Mouse (Mus musculus) neural tube, embryonic 15.5 days (tissue): ENCODE results near the gene Ficd. TPM values are rescaled to one million over a fixed set of nuclear protein-coding genes. Genes with fewer than 3 reads are reported as not detected.

Experiments
- ATAC-seq: fragments of 200-750 bp; cut with Nextera tagmentation; 2 replicates; pipeline ENCODE4 v1.8.0; 2017; ENCODE audit warnings: mild to moderate bottlenecking, moderate TSS enrichment, moderate library complexity; ENCODE audit not compliant: low FRiP score
- H3K27ac ChIP-seq: fragments of 300-500 bp; sonication (generic); replicated peaks from 2 replicates; pipeline ENCODE4 v1.5.1; 2015; ENCODE audit warnings: mild to moderate bottlenecking, inconsistent platforms
- H3K27me3 ChIP-seq: fragments of 300-500 bp; sonication (generic); replicated peaks from 2 replicates; pipeline ENCODE4 v1.6.1; 2015; ENCODE audit warnings: inconsistent platforms
- H3K36me3 ChIP-seq: fragments of 300-500 bp; sonication (generic); 2 replicates; pipeline ENCODE4 v1.6.1; 2015; ENCODE audit warnings: inconsistent platforms
- H3K4me1 ChIP-seq: fragments of 300-500 bp; sonication (generic); 2 replicates; pipeline ENCODE4 v1.6.1; 2015; ENCODE audit warnings: inconsistent platforms
- H3K4me2 ChIP-seq: fragments of 300-500 bp; sonication (generic); 2 replicates; pipeline ENCODE4 v1.6.1; 2015; ENCODE audit warnings: inconsistent platforms, mild to moderate bottlenecking, moderate library complexity
- H3K4me3 ChIP-seq: fragments of 300-500 bp; sonication (generic); replicated peaks from 2 replicates; pipeline ENCODE4 v1.5.1; 2015; ENCODE audit warnings: mild to moderate bottlenecking, inconsistent platforms
- H3K9ac ChIP-seq: fragments of 300-500 bp; sonication (generic); replicated peaks from 2 replicates; pipeline ENCODE4 v1.6.1; 2015; ENCODE audit warnings: mild to moderate bottlenecking, inconsistent platforms
- H3K9me3 ChIP-seq: fragments of 300-500 bp; sonication (generic); replicated peaks from 2 replicates; pipeline ENCODE4 v1.6.1; 2016; ENCODE audit warnings: inconsistent platforms
- WGBS: fragments of 180-500 bp; shearing (Covaris S2); methylation state at CpG from one replicate; pipeline ENCODE4 v1.1.7; 2015; ENCODE audit warnings: mixed read lengths; 5-methylcytosine and 5-hydroxymethylcytosine counted together
- polyA plus RNA-seq: library from polyadenylated mRNA; unstranded; fragments of >200 nt; fragmentation: Nextera tagmentation; extraction: Ambion mirVana; gene quantifications from 2 replicates; pipeline ENCODE4 v1.2.1, GENCODE M21; 2015

Ficd gene
- polyA plus RNA-seq, 1 experiment from 2014 or later: 11.1 TPM

- WGBS: 13% methylated on average over 7 of the region's 7 CpGs
- Histone ChIP-seq H3K9me3 (no peaks in the 10 kb centered on the region), H3K4me1 (peaks cover 13% of the 10 kb centered on the region), H3K27ac (0 out of 2 replicates have a peak overlapping the region, but pooled peaks have one; percentile 18), H3K9ac (no peak overlapping the region; the same call in 1 of the 2 replicates), H3K4me3 (no peak overlapping the region), H3K27me3 (no peaks in the 10 kb centered on the region), H3K4me2 (no peak overlapping the region), H3K36me3 (no peaks in the 10 kb centered on the region)
- no peak for ATAC-seq
Observed at GRCm38 (mm10) chr5:113789075-113789788, 53.6 kb downstream of the Ficd start.

Other genes starting within 250 kb of the Ficd start
- gene Wscd2, start 245.5 kb upstream of the Ficd start, polyA plus RNA-seq: 18.2 and 22.6 TPM in 2 replicates
- 2.9 and 3.2 TPM in 2 replicates for gene Cmklr1, start 85.4 kb upstream of the Ficd start, polyA plus RNA-seq
- not detected in 2 replicates for gene 1700069L16Rik, start 11.0 kb upstream of the Ficd start, polyA plus RNA-seq
- gene Sart3, start 36.7 kb downstream of the Ficd start, polyA plus RNA-seq: 40.7 and 42.3 TPM in 2 replicates
- gene Iscu, start 36.9 kb downstream of the Ficd start, polyA plus RNA-seq: 88.6 and 90.9 TPM in 2 replicates
- 12.1 and 23.1 TPM in 2 replicates for gene Tmem119, start 64.7 kb downstream of the Ficd start, polyA plus RNA-seq
- gene Selplg, start 96.8 kb downstream of the Ficd start, polyA plus RNA-seq: 2.3 and 27.7 TPM in 2 replicates
- 160 and 162 TPM in 2 replicates for gene Coro1c, start 173.0 kb downstream of the Ficd start, polyA plus RNA-seq